Mouse (Mus musculus): ENCODE data around the gene Ahcyl1. TPM values are rescaled to one million over a fixed set of nuclear protein-coding genes. Genes with fewer than 3 reads are reported as not detected.

Gene Ahcyl1
- total and polyA plus RNA-seq, 3 experiments: 31.3 to 83.4 (median 32.5) TPM

DNA sequence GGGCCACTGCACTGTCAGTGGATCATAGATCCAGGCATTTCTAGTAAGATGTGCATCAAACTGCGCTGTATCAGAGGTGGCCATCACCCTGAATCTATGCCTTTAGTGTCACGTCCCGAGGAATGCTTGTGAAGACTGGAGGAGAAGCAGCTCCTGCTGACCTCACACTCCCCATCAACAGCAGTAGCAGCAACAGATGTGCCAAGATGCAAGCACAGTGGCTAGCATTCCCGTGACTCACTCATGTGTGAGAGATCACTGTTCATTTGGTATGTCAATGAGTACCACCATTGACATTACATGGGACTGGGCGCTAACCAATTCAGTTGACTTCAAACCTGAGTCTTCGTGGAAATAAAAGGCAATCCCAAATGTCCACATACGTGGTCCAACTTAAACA lies 68.7 kb downstream of the Ahcyl1 start:
- peaks cover 6 to 30% of the 10 kb centered on the region in 2 experiments; a peak in 3 of 4 replicates for H3K4me1 ChIP-seq (ENCODE audit: control insufficient read depth in 1 of 2, insufficient read depth in 2 of 2)
- dilution Hi-C loops (cut with MboI; ENCODE audit: extremely low pct_ligation_motif_present, extremely low pct_unique_long_range_greater_than_20kb, low sequenced_read_pairs) (no loop called here), in situ Hi-C loops (cut with MboI; ENCODE audit: low pct_ligation_motif_present, low pct_unique_long_range_greater_than_20kb, low sequenced_read_pairs) (no loop called here)
- H3K27me3 ChIP-seq (replicated peaks): no peaks in the 10 kb centered on the region
- peaks cover 50 to 69% of the 10 kb centered on the region in 2 experiments for H3K36me3 ChIP-seq (replicated peaks in 1 of 2; ENCODE audit: control insufficient read depth in 1 of 2, insufficient read depth in 1 of 2, low read length in 1 of 2)
- TF ChIP-seq IRF4 (IDR thresholded peaks at IDR 0.05; ENCODE audit: low read depth, low read length) (no peak), CHD1 (IDR thresholded peaks at IDR 0.05; ENCODE audit: low read depth, low read length) (no peak), MAFK (IDR thresholded peaks at IDR 0.05; ENCODE audit: insufficient replicate concordance, low read length) (no peak), USF1 (IDR thresholded peaks at IDR 0.05; ENCODE audit: low read depth, low read length) (no peak), EP300 (IDR thresholded peaks at IDR 0.05; ENCODE audit: low read length) (no peak), UBTF (IDR thresholded peaks at IDR 0.05; ENCODE audit: low read depth, low read length) (no peak), ZMIZ1 (IDR thresholded peaks at IDR 0.05; ENCODE audit: low read depth, low read length) (no peak), POLR2AphosphoS2 (IDR thresholded peaks at IDR 0.05; ENCODE audit: low read depth, low read length) (no peak), MAZ (IDR thresholded peaks at IDR 0.05; ENCODE audit: low read depth, low read length) (no peak), GABPA (IDR thresholded peaks at IDR 0.05; ENCODE audit: insufficient replicate concordance, low read depth, low read length) (no peak), MEF2A (IDR thresholded peaks at IDR 0.05; ENCODE audit: borderline replicate concordance, low read depth, low read length) (no peak), TCF12 (IDR thresholded peaks at IDR 0.05; ENCODE audit: low read depth, low read length) (no peak), HCFC1 (IDR thresholded peaks at IDR 0.05; ENCODE audit: low read depth, low read length) (no peak), MYC (IDR thresholded peaks at IDR 0.05; ENCODE audit: low read depth, low read length) (no peak)
- no peak overlapping the region for H3K4me2 ChIP-seq (ENCODE audit: insufficient read depth, low read depth, poor library complexity, severe bottlenecking)
- H3K9me3 ChIP-seq (replicated peaks; ENCODE audit: low read length): no peaks in the 10 kb centered on the region
- no peak for DNase-seq (ENCODE audit: extremely low read depth)
- no peak overlapping the region for H3K27ac ChIP-seq (ENCODE audit: insufficient read depth, low read depth)
- H3K79me2 ChIP-seq (replicated peaks; ENCODE audit: control insufficient read depth, extremely low read depth, insufficient read depth, poor library complexity, severe bottlenecking): no peaks in the 10 kb centered on the region
- H3K4me3 ChIP-seq (replicated peaks in 1 of 3; ENCODE audit: low read depth in 2 of 3, low read length in 2 of 3, poor library complexity in 1 of 3): no peak overlapping the region
- no peak overlapping the region for H3K9ac ChIP-seq (ENCODE audit: insufficient read depth, low read depth)

DNA sequence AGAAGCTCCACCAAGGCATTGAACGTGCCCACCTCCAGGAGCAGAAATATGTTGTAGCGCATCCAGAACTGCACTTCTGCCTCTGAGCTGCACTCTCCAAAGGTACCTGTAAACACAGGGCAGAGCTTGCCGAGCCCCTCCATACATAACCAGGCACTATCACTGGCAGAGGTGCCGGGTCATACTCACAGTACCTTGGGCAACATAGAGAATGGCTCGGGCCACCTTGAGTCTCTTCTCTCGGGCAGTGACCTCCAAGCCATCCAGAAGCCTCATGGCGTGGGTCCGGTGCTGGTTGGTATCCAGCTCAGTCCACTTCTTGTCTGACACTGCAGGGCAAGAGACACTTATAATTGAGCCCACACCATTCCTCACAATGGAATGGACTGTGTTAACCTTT lies 69.6 kb downstream of the Ahcyl1 start:
- no peak overlapping the region for H3K4me3 ChIP-seq (replicated peaks in 1 of 3; ENCODE audit: low read depth in 2 of 3, low read length in 2 of 3, poor library complexity in 1 of 3)
- no peak overlapping the region for H3K27ac ChIP-seq (ENCODE audit: insufficient read depth, low read depth)
- H3K9ac ChIP-seq (ENCODE audit: insufficient read depth, low read depth): no peak overlapping the region
- H3K79me2 ChIP-seq (replicated peaks; ENCODE audit: control insufficient read depth, extremely low read depth, insufficient read depth, poor library complexity, severe bottlenecking): no peaks in the 10 kb centered on the region
- peaks cover 6 to 30% of the 10 kb centered on the region in 2 experiments; a peak in 3 of 4 replicates for H3K4me1 ChIP-seq (ENCODE audit: control insufficient read depth in 1 of 2, insufficient read depth in 2 of 2)
- no peak for TF ChIP-seq ZMIZ1 (IDR thresholded peaks at IDR 0.05; ENCODE audit: low read depth, low read length)
- TF ChIP-seq CHD2 (IDR thresholded peaks at IDR 0.05; ENCODE audit: low read length): no peak
- no peak for TF ChIP-seq RCOR1 (conservative IDR thresholded peaks at IDR 0.05; ENCODE audit: low read depth, low read length)
- no peak for TF ChIP-seq MAZ (IDR thresholded peaks at IDR 0.05; ENCODE audit: low read depth, low read length)
- no peak for TF ChIP-seq JUN (IDR thresholded peaks at IDR 0.05; ENCODE audit: insufficient read depth, low read depth, low read length)
- no peak for TF ChIP-seq ZKSCAN1 (IDR thresholded peaks at IDR 0.05; ENCODE audit: borderline replicate concordance, low read depth, low read length)
- TF ChIP-seq ZNF384 (IDR thresholded peaks at IDR 0.05; ENCODE audit: low read depth, low read length): no peak
- no peak for TF ChIP-seq USF2 (conservative IDR thresholded peaks at IDR 0.05; ENCODE audit: low read depth, low read length)
- TF ChIP-seq GABPA (IDR thresholded peaks at IDR 0.05; ENCODE audit: insufficient replicate concordance, low read depth, low read length): no peak
- TF ChIP-seq ELF1 (IDR thresholded peaks at IDR 0.05; ENCODE audit: low read depth, low read length): no peak
- TF ChIP-seq EP300 (IDR thresholded peaks at IDR 0.05; ENCODE audit: low read length): no peak
- no peak for TF ChIP-seq SIN3A (IDR thresholded peaks at IDR 0.05; ENCODE audit: low read length)
- TF ChIP-seq NRF1 (IDR thresholded peaks at IDR 0.05; ENCODE audit: low read depth, low read length): no peak
- TF ChIP-seq KAT2A (IDR thresholded peaks at IDR 0.05; ENCODE audit: insufficient replicate concordance, low read length): no peak
- TF ChIP-seq MEF2A (IDR thresholded peaks at IDR 0.05; ENCODE audit: borderline replicate concordance, low read depth, low read length): no peak
- no peak for TF ChIP-seq USF1 (IDR thresholded peaks at IDR 0.05; ENCODE audit: low read depth, low read length)
- no peaks in the 10 kb centered on the region for H3K9me3 ChIP-seq (replicated peaks; ENCODE audit: low read length)
- H3K27me3 ChIP-seq (replicated peaks): no peaks in the 10 kb centered on the region
- peaks cover 54 to 78% of the 10 kb centered on the region in 2 experiments for H3K36me3 ChIP-seq (replicated peaks in 1 of 2; ENCODE audit: control insufficient read depth in 1 of 2, insufficient read depth in 1 of 2, low read length in 1 of 2)
- no peak overlapping the region for H3K4me2 ChIP-seq (ENCODE audit: insufficient read depth, low read depth, poor library complexity, severe bottlenecking)
- in situ Hi-C loops (cut with MboI; ENCODE audit: low pct_ligation_motif_present, low pct_unique_long_range_greater_than_20kb, low sequenced_read_pairs): no loop called here
- DNase-seq (ENCODE audit: extremely low read depth): no peak
- dilution Hi-C loops (cut with MboI; ENCODE audit: extremely low pct_ligation_motif_present, extremely low pct_unique_long_range_greater_than_20kb, low sequenced_read_pairs): no loop called here
